Mouse (Mus musculus) retina, postnatal 7 days (tissue): ENCODE data around the gene Plekhg2.
A peak's percentile ranks its signal among the peaks of the same experiment; 100 is the strongest.

Source experiments
- DNase-seq: peaks from one replicate; pipeline ENCODE4 v3.0.0-alpha.2; 2012; ENCODE audit warnings: low read depth, low spot score

Gene Plekhg2

DNA sequence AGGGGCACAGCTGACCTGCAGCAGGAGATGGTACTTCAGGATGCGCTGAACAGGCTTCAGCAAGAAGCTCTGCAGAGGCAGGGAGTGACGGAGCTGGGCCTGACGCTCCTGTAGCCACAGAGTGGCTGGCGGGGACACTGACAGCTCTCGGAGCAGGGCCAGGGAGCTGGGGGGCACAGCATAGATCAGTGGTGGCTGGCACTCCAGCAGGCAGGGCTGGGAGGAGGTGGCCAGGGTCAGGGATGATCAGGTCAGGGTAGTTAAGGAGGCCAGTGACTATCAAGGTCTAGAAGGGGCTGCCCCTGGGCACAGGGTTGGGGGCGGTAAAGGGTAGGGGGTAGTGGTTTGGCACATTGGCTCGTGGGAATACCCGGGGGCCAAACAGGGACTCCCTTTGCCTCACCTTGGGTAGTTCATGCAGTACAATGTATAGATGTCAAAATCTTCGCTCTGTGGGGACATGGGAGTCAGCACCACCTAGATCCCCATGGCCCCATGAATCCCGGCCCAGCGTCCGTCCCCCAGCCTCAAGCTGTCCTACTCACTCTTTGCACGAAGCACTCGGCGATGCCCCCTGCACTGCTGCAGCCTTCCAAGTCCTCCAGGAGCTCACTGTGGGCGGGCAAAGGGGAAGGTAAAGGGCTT lies 4.0 kb downstream of the Plekhg2 start:
- DNase-seq: no peak

DNA sequence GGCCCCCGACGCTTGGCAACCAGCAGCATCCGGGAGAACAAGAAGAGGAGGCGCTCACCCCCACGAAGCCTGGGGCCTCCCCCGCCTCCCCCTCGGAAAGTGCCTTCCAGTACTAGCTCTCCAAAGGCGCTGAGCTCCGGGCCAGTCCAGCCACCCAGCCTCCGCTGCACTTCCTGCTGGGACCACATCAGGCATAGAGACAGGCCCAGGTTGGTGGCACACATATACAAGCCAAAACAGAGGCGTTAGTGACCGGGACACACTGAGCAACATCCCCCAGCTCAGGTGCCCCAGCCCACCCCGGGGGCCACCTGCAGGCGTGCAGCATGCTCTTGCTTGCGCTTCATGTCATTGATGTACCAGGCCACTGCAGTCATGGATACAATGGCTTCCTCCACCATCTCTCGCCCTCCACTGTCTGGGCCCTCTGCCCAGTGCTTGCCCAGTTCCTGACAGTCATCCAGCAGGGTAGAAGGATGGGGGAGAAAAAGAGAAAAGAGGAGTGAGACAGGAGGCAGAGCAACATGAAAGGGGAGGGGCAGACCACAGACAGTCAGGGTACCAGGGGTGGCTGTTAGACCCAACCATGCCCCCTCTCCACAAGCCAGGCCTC lies 4.6 kb downstream of the Plekhg2 start:
- no peak for DNase-seq

DNA sequence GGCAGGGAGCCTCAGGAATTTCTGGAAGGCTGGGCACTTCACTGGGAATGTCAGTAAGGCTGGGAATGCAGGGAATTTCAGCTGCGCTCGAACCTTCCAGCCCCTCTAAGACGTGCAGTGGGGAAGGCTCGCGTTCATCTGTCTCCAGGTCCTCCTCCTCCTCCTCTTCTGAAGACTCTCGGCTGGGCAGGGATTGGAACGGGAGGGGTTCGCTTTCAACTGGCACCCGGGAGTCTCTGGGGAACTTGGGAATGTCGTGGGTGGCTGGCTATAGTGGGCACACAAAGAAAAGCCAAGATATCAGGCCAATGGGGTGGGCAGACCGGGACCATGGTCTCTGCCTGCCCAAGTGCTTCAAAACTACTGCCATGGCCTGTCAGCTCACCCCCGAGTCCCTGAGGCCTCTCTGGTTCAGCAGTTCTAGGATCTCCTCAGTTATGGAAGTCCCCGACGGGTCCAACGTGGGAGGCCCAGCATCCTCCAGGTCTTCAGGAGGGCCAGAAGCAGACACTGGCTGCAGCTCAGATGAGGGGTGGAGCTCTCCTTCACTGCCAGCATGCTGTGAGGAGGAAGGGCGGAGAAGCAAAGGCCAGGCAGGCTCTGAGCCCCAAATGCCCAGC lies 9.8 kb downstream of the Plekhg2 start:
- no peak for DNase-seq

DNA sequence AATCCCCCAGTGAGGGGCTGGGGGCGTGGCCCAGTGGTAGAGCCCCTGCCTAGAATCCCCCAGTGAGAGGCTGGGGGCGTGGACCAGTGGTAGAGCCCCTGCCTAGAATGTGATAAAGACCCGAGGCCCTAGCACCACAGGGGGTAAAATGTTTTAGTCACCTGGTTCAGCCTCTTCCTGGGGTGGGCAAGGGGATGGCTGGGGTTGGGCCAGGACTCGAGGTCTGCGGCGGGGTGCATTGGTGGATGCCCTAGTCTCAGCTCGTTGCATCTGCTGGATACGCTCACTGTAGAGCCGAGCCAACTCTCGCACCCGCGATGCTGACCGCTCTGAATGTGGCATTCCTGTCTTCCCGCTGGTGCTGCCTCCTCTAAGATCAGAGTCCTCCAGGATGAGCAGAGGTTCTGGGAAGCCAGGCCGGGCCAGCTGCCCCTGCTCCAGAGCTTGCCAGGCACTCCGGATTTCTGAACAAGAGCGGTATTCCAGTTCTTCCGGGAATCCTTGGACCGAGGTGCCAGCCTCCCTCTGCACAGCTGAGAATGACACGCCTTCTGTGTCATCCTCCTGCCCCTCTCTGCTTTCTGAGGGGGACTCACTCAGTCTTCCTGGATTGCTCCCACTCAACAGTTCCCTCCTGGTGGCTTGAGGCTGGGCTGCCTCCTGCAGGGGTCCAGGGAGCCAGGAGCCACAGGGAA lies 10.6 kb downstream of the Plekhg2 start:
- DNase-seq: no peak

DNA sequence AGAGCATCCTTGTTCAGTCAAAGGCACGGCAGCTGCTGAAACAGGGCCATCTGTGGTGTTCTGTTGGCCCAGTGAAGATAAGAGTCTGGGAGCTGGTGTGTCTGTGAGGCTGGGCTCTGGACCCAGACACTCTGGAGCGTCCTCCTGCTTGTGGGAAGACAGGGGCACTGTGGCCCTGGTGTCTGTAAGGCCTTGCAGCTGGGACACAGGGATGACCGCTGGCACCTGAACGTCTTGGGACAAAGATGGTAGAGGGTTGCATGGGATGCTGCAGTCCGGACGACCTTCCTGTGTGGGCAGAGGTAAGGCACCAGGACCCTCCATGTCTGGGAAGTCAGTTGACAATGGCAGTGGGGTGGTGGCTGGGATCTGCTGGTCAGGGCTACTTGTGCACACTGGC lies 12.1 kb downstream of the Plekhg2 start:
- no peak for DNase-seq

DNA sequence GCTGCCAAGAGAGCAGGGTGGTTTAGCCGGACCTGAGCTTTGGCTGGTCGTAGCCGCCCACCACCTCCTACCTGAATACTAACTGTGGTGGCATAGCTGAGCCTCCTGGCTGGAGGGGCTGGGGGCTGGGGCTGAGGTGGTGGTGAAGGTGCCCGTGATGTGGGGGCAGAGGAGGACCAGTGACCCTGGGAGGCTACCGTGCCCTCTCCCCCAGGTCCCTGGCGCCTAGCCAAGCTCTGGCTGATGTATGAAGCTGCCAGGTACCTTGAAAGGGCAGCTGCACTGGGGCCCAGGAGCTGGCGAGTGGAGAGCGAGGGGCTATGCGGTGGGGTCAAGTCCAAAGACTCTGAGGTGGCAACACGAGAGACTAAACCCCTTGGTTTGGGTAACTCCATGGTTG lies 12.5 kb downstream of the Plekhg2 start:
- no peak for DNase-seq

DNA sequence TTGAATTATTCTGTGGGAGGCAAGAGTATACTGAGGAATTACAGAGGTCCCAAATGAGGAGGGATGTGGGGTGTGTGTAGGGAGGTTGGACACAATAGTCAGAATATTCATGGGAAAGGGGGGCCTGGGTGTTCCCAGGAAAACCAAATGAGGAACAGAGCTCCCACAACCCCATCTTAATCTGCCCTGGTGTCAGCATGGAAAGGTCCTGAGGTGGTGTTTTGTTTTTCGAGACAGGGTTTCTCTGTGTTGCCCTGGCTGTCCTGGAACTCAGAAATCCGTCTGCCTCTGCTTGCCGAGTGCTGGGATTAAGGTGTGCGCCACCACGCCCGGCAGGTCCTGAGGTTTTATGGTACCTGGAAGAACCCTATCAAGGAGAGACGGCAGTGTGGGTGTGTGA lies 14.0 kb downstream of the Plekhg2 start:
- DNase-seq: no peak

DNA sequence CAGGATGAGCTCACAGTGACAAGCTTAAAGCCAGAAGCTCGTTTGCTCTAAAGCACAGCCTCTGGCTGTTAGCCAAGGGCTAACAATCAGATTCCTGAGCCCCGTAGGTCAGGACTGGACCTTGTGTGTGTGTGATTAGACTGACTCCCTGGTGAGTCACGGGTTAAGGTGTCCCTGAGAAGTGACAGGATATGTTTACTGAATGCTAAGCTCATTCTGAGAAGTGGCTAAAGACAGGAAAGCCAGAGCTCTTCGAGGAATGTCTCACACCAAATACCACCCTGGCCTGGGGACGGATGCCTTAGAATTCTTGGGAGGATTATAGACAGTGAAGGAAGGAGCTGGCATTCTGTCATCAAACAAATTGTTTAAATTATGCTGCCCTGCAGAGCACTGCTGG lies 14.4 kb downstream of the Plekhg2 start:
- no peak for DNase-seq

DNA sequence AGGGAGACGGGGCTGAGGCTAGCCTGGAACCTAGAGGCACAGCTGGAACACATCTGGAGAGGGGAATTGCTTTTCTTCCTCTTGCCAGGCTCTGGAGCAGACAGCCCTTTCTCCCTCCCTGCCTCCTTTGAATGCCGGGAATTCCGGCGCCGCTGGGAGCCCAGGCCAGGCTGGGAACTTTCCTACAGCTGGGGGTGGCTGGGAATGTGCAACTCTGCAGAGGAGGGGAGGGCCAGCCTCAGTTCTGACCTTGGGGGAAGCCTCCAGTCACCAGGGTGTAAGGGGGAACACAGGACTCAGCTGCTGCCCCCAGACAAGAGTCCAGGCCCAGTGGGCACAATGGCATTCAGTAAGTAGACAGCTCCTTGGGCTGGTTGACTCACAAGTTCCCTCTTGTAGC lies 15.4 kb downstream of the Plekhg2 start:
- no peak for DNase-seq

DNA sequence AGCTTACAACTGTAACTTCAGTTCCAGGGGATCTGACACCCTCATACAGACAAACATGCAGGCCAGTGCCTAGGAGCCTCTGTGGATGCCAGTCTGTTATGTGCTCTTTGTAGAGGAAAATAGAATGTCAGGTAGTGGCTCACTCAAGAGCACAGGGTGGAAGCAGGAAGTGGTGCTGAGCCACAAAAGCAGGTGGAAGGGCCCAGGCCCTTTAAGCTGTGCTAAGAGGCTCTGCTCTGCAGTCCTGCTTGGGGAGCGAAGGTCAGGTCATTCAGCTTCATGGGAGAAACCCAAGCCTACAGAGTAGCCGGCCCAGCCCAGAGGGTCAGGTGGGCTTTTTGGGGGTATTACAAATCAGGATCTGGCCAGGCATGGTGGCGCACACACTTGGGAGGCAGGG lies 17.2 kb downstream of the Plekhg2 start:
- DNase-seq: no peak

DNA sequence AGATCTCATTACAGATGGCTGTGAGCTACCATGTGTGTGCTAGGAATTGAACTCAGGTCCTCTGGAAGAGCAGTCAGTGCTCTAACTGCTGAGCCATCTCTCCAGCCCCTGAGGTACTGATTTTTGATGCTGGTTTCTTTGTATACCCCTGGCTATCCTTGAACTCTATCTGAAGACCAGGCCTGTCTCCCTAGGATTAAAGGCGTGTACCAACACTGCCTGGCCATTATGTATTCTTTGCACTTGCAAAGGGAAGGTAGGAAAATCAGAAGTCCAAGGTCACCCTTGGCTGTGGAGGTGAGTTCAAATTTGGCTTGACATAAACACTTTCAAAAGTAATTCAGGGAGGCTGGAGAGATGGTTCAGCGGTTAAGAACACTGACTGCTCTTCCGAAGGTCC lies 17.8 kb downstream of the Plekhg2 start:
- DNase-seq: no peak

DNA sequence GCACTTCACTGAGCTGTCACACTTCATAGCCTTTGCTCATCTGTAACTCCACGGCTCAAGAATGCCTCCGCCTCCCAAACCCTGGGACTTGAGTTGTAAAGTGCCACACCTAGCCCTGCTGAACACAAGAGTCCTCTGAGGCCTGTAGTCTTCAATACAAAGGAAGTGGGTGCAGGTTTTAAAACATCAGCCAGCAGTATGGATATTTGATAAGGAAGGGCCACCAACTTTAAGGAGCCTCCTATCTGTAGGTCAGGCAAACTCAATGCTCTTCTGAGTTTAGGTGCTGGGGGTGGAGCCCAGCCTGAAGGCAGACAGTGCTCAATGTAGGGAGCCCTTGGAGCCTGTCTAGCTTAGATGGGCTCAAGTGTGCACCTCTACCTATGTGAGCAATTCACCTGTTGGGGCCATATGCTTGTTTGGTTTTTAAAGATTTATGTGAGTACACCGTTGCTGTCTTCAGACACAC lies 18.3 kb downstream of the Plekhg2 start:
- DNase-seq: no peak

DNA sequence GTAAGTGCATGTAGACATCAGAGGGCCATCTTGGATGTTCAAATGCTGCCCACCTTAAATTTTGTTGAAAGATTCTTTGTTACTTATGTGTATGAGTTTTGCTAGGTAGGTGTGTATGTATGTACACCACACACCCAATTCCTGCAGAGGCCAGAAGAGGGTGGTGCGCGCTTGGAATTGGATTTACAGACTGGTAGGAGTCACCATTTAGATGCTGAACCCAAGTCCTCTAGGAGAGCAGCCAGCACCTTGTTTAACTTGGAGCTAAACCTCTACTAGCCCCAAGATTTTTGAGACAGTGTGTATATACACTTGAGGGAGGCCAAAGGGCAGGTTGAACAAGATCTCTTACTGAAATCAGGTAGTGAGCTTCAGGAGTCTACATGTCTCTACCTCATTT lies 19.1 kb downstream of the Plekhg2 start:
- DNase-seq: no peak

DNA sequence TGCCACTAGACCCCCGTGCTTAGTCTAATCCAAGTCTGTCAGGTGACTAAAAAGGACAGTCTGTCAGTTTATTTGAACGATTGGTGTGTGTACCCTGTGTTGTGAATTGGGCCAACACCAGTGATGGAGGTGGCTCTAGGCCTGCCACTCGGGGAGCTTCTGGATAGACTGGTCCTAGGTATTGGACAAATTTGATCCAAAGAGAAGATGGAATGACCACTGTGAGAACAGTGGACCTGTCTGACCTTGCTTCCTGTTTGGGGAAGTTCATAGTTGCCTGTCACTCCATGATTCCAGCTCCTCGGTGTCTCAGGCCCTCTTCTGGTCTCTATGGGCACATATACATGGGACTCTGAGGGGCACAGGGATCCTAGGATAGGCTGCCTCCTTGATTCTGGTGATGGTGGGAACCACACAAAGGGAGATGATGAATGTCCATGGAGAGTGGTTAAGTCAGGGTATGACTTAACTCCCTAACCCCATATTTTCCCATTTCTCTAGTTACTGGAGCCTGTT lies 20.7 kb downstream of the Plekhg2 start:
- no peak for DNase-seq

DNA sequence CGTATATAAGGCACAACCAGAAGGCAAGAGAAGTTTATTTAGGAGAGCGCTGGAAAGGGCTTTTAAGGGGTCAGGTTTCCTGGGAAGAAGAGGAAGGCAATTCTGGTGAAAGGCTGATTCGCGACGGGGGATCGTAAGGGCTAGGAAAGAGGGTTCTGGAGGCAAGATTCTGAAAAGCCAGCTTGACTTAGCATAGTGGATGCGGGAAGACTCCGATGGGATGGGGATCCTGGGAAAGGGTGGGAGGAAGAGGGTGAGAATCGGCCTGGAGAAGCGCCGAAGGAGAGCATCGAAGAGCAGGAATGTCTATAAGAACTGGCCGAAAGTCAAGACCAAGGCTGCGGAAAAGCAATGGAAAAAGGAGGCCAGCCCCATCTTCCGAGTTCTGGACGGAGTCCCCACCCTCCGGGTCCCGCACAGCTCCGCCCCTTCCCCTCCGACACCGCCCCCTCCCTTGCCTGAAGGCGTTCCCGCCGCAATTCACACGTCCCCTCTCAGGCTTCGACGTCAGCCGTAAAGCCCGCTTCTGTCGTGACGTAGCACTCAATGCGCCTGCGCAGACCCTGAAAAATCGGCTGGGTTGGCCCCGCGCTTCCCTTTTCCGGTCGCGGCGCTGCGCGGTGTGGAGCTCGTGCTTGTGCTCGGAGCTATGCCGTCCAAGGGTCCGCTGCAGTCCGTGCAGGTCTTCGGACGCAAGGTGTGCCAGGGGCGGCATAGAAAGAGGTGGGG lies 22.1 kb downstream of the Plekhg2 start, which contains the start of gene Rps16:
Rps16 (plus strand) TSS at position 498 of the 729 bp plus-strand sequence.
- peak; percentile 97 for DNase-seq

DNA sequence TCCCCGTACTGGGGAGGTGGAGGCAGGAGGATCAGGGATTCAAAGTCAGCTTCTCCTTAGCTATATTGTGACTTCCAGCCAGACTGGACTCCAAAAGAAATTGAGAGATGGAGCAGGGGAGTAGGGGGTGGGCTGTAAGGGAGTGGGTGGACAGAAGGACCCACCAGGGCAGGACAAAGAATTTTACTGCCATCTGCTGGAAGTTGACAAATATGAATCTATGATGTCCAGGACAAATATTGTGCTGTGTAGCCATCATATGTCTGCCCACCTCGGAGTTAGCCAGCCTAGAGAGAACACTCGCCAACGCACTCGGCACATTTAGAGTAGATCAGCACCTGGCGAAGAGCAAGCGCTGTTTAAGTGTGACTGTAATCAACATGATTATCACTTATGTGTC lies 23.8 kb downstream of the Plekhg2 start:
- DNase-seq: no peak

DNA sequence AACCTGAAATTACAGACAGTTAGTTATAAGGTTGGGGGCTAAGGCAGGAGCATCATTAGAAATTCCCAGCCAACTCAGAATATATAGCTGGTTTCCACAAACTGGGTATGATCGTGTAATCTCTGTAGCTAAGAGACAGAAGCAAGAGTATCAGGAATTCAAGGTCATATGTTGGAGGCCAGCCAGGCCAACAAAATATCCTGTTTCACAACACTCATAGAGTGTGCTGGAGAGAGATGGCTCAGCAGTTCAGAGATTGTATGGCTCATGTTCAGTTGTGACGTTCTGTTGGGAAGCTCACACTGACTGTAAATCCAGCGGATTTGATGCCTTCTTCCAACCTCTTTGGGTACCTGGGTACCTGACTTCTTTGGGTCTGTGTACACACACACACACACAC lies 24.7 kb downstream of the Plekhg2 start:
- DNase-seq: no peak

DNA sequence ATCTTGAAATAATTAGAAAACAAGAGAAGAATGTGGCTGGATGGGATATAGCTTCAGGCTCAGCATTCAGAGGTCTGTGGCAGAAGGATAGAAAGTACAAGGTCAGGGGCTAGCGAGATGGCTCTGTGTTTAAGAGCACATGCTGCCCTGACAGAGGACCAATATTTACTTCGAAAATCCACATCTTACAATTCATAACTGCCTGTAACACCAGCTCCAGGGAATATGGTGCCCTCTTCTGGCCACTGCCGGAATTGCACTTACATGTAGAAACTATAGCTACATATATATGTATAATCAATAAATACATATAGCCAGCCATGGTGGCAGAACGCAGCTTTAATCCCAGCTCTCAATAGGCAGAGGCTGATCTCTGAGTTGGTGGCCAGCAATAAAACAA lies 27.8 kb downstream of the Plekhg2 start:
- DNase-seq: peak; percentile 65

DNA sequence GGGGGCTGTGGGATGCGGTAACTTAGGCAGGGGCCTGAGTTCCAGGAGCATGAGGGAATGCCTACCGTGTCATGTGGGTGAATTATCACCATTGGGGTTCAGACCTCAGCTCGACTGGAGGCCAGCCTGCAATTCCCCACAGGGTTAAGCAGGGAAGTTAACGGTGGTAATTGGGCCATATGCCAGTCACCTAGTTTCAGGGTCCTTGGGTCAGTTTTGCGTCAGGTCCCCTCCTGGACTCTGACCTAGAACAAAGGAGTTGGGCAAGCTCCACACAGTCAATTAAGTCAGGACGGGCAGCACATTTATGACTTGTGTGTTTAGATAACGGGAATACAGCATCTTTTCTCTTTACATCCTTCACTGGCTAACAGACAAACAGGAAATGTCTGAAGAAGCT lies 31.0 kb downstream of the Plekhg2 start:
- DNase-seq: no peak

DNA sequence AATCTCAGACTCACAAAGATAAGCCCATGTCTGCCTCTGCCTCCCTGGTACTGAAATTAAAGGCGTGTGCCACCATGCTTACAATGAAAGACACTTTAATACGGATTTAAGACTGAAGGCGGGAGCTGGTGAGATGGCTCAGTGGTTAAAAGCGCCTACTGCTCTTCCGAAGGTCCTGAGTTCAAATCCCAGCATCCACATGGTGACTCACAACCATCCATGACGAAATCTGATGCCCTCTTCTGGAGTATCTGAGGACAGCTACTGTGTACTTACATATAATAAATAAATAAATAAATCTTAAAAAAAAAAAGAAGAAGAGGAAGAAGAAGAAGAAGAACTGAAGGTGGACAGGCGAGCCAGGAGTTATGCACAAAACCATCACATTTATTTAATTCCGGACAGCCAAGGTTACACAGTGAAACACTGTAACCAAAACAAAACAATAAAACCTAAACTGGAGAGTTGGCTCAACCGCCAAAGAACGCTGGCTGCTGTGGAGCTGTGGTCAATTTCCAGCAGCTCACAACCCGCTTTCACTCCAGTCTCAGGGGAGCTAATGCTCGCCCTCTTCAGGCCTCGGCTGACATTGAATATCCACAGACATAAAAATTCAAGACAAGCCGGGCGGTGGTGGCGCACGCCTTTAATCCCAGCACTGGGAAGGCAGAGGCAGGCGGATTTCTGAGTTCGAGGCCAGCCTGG lies 33.0 kb downstream of the Plekhg2 start:
- DNase-seq: no peak
